ENCODE assay signal across 8 mouse cellular contexts in the genomic region with DNA sequence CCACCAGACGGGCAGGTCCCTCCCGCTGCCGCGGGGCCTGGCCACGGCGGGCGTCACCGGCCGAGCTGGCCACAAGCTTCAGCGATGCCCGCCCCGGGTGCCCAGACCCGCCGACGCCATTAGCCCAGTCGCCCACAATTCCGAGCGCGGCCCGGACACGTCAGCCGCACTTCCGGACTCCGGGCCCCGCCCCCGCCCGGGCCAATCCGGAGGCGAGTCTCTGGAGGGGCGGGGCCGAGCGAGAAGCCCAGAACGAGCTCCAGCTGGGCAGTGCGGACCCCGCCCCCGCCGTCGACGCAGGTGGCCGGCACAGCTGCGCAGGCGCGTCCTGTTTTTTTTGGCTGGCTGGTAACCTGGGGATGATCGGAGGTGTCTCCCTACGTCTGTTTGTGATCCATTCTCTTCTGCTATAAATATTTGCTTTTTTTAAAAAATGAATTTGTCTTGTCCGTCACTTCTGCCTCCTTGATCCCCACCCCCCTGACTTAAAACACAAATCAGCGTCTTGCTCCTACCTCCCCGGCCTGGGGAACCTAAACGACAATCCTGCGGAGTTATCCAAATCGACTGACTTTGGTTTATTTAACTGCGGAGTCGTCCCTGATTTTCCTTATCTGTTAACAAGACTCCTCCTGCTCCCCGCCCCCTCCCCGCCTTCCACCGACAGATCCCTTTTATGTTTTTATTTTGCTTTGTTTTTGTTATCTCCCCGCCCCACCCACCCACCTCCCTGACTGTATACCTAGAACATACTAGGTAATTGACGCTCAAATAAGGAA. TPM values are rescaled to one million over a fixed set of nuclear protein-coding genes. Genes with fewer than 3 reads are reported as not detected.
A peak's percentile ranks its signal among the peaks of the same experiment; 100 is the strongest.
DNase-seq lines count a peak whose midpoint lies in the region; ATAC-seq lines count a peak whose summit lies in the region.

Gene Mon2, minus strand, starts transcription at position 261 of the 779 bp plus-strand sequence.

- peaks cover 49% of the 10 kb centered on the region for H3K4me1 ChIP-seq in megakaryocyte, embryonic 14.5 days

- H3K4me3 ChIP-seq in megakaryocyte, embryonic 14.5 days (replicated peaks) = peak within 1 kb of the TSS; percentile 97

- peak; percentile 98 for DNase-seq in ZHBTc4 (ENCODE audit: low read depth, low spot score)
- DNase-seq in gastrocnemius, adult 8-10 months (ENCODE audit: low spot score in 2 of 2) = peak; percentile 94 to 98
- DNase-seq in hindlimb bud, embryonic 11.5 days (ENCODE audit: extremely low spot score, low read depth, low spot score) = peak; percentile 42
- DNase-seq in left cerebral cortex, adult 8-10 months (ENCODE audit: low spot score in 2 of 2) = peak; percentile 84 to 98
- DNase-seq in right cerebral cortex, postnatal 10 days (ENCODE audit: low spot score in 2 of 2) = peak; percentile 98
- peak; percentile 95 for DNase-seq in urinary bladder, postnatal 25 days (ENCODE audit: low spot score)

- peak; percentile 98 for ATAC-seq in common myeloid progenitor, adult 5-6 weeks (replicated peaks; ENCODE audit: low read depth, poor library complexity, severe bottlenecking)

- no peaks in the 10 kb centered on the region for H3K9me3 ChIP-seq in megakaryocyte, embryonic 14.5 days

- peaks cover 17% of the 10 kb centered on the region for H3K36me3 ChIP-seq in megakaryocyte, embryonic 14.5 days (replicated peaks; ENCODE audit: low read length)

- H3K27me3 ChIP-seq in megakaryocyte, embryonic 14.5 days (replicated peaks) = peaks cover 6% of the 10 kb centered on the region

RNA-seq across cellular contexts. Expression of gene Mon2, which starts in this region (rescaled TPM):
- 34.9 and 38.1 TPM in 2 replicates for total RNA-seq in common myeloid progenitor, adult 5-6 weeks (2017)
- total RNA-seq in gastrocnemius, adult 8-10 months (2022) = 10 to 100 TPM; 32.5 to 39.1 (median 34.7) TPM
- total RNA-seq in left cerebral cortex, adult 8-10 months (2022) = 10 to 100 TPM; 78.4 to 88.5 (median 82.6) TPM
- polyA plus RNA-seq in megakaryocyte, embryonic 14.5 days (2012; ENCODE audit: insufficient read depth, low replicate concordance) = 3.6 and 4.7 TPM in 2 replicates

Comparison
In these comparisons a context has a peak if more than half of its experiments do, and no peak if none do; other contexts are left out.
1. Peak in every context shown above with its lines: DNase-seq, ATAC-seq and H3K4me3 ChIP-seq.
2. DNase-seq: peak in every context shown above with its lines; median percentile 98 in ZHBTc4; 98 in right cerebral cortex, postnatal 10 days; 96 in gastrocnemius, adult 8-10 months; 95 in urinary bladder, postnatal 25 days; 91 in left cerebral cortex, adult 8-10 months; 42 in hindlimb bud, embryonic 11.5 days.